Mouse (Mus musculus): Measurements from ENCODE around the gene Sptan1.
A peak's percentile ranks its signal among the peaks of the same experiment; 100 is the strongest.

The Sptan1 gene

DNA sequence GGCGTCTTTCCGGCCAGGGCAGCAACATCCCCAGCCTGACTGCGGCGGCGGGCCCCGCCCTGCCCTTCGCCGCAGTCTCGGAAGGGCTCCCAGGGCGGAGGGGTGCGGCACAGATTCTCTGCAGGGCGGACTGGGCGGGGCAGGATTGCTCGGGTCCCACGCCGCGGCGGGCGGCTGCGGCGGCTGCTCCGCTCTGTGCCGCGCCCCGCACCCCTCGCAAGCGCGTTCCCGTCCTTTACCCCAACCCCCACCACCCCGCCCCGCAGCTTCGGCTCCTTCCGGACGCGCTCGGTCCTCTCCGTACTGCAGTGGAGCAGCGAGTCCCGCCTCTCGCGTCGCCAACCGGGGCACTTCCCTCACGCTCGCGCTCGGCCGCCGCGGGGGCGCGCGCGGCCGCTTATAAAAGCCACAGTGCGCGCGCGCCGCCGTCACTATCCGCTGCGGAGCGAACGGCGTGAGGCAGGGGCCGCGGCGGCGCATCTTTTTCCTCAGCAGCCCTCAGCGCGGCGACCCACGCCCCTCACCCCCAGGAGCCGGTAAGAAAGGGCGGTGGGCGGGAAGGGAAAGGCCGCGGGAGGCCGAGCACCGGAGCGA lies at the start of gene Sptan1:
Gene Sptan1, plus strand, starts transcription at position 311 of the 594 bp plus-strand sequence.
- peak; percentile 81 to 94 for DNase-seq (ENCODE audit: low spot score in 2 of 2)

DNA sequence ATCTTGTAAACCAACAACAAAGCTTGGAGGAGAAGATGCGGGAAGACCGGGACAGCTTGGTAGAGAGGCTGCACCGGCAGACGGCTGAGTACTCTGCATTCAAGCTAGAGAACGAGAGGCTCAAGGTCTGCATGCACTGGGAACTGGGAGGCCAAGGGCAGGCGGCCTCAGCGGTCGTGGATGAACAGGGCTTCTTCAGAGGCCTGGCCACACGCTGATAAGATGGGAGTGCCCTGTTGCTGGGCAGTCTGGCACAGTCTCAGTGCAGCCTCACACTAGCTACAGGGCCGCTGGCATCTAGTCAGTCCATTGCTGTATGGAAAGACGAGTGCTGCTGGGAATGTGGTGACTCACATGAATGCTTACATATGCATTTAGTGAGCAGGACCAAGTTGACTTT lies 47.7 kb upstream of the Sptan1 start:
- no peak for DNase-seq (ENCODE audit: low spot score in 2 of 2)

DNA sequence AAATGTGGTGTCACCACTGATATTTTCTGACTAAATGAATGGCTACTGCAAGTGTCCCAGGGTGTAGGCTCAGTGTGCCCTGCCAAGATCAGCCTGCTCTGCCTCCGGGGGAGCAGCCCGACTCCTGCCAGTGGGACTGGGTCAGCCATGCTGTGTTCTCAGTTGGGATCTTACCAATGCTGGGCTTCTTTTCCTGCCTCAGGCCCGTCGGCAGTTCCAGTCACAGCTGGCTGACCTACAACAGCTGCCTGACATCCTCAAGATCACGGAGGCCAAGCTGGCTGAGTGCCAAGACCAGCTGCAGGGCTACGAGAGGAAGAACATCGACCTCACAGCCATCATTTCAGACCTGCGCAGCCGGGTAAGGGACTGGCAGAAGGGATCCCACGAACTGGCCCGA lies 43.3 kb upstream of the Sptan1 start:
- peak in 1 of 2 experiments; percentile 15 for DNase-seq (ENCODE audit: low spot score in 2 of 2)

DNA sequence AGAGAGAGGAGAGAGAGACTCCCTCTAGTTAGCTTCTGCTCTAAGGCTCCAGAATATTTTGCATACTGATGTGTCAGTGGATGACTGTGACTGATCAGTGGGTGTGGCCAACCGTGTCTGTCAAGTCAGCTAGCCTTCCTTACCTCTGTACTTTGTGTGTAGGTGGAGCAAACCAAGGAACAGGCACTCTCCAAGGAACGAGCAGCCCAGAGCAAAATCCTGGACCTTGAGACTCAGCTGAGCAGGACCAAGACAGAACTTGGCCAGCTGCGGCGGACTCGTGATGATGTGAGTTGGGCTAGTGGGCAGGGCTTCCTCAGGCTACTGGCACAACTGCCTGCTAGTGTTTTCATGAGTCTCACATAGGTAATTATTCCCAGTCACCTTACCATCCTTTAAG lies 38.8 kb upstream of the Sptan1 start:
- no peak for DNase-seq (ENCODE audit: low spot score in 2 of 2)

DNA sequence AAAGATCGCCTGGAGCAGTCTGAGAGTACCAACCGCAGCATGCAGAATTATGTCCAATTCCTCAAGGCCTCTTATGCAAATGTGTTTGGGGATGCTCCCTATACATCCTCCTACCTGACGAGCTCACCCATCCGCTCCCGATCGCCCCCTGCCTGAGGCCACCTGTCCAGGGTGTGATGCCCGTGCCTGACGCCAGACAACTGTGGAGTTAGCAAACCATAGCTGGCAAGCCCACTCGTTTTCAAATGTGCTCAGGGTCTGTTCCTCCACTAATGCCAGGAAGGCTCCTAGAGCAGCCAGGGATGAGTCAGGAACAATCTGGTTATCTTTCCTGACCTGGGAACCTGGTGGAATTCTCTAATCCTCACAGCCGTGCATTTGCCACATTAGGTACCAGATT lies 34.9 kb upstream of the Sptan1 start:
- DNase-seq (ENCODE audit: low spot score in 2 of 2): no peak

- DNase-seq (ENCODE audit: low spot score in 2 of 2): no peak
Observed at GRCm38 (mm10) chr2:29931194-29931593, 34.2 kb upstream of the Sptan1 start.

- peak; percentile 86 to 96 for DNase-seq (ENCODE audit: low spot score in 2 of 2)
Observed at GRCm38 (mm10) chr2:29934906-29935599, 30.3 kb upstream of the Sptan1 start, which contains the start of gene Gle1. Gene Gle1, plus strand, starts transcription at chr2:29935426.

DNA sequence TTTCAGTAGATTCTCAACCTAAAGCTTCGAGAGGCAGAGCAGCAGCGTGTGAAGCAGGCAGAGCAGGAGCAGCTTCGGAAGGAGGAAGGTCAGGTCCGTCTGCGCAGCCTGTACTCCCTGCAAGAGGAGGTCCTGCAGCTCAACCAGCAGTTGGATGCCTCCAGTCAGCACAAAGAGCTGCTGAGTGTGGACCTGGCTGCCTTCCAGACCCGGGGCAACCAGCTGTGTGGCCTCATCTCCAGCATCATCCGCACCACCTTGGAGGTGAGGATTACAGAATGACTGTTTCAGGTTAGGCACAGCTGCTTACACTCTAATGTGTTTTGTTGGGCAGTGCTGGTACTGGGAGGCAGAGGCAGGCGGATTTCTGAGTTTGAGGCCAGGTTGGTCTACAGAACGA lies 25.3 kb upstream of the Sptan1 start:
- DNase-seq (ENCODE audit: low spot score in 2 of 2): no peak

DNA sequence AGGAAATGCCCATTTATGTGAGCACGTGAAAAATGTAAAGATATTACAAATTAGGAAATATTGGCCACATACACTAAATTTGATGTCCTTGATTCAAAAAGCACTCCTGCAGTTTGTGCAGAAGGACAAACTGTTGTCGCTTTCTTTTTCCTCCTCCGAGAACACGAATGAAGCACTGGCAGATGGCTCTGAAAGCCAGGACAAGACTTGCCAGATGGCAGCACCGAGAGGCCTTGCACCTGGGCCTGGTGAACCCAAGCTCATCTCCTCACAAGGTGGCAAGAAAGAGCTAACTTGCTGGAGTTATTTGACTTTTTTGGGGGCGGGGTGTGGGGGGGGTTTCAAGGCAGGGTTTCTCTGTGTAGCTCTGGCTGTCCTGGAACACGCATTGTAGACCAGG lies 24.5 kb upstream of the Sptan1 start:
- no peak for DNase-seq (ENCODE audit: low spot score in 2 of 2)

DNA sequence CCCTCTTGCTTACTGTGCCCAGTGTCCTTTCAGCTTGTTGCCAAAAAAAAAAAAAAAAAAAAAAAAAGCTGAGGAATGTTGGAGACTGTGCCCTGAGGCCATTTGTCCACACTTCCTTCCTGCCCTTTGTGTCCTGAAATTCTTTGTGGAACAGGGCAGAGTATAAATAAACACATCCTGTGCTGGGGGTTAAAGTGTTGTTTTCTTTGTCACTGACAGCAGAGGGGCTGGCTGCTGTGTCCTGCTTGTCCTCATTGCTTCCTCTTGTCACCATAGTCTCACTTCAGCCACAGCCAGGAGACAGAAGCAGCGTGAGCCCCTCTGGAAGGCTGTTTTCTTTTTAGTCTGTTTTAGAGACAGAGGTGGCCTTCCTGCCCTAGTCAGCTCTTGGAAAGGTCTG lies 20.6 kb upstream of the Sptan1 start:
- DNase-seq (ENCODE audit: low spot score in 2 of 2): no peak

DNA sequence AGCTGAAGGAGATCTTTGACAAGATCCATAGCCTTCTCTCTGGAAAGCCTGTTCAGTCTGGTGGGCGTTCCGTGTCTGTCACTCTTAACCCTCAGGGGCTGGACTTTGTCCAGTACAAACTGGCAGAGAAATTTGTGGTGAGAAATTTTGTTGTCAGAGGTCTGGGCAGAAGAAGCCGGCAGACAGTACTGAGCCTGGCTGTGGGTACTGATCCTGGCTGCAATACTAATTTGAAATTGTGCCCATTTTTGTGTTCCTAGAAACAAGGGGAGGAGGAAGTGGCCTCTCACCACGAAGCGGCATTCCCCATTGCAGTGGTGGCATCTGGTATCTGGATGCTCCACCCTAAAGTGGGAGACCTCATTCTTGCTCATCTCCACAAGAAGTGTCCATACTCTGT lies 16.5 kb upstream of the Sptan1 start:
- DNase-seq (ENCODE audit: low spot score in 2 of 2): no peak

DNA sequence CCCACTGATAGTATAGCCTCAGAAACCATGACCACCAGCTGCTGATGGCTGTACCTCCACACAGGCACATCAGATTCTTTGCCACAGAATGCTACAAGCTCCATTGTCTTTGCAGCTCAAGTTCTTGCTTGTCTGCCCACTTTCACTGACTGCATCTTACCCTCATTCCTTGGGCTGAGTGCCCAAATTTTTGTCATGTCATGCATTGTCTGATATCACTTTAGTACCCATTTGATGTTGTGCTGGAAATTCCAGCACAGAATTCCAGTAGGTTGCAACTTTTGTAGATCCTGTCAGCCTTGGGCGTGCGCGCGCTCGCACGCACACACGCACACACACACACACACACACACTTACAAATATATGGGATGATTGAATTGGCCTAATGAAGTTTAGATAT lies 4.1 kb upstream of the Sptan1 start:
- no peak for DNase-seq (ENCODE audit: low spot score in 2 of 2)

- DNase-seq (ENCODE audit: low spot score in 2 of 2): peak in 1 of 2 experiments; percentile 49
Observed at GRCm38 (mm10) chr2:29964354-29965249, 758 bp upstream of the Sptan1 start.

DNA sequence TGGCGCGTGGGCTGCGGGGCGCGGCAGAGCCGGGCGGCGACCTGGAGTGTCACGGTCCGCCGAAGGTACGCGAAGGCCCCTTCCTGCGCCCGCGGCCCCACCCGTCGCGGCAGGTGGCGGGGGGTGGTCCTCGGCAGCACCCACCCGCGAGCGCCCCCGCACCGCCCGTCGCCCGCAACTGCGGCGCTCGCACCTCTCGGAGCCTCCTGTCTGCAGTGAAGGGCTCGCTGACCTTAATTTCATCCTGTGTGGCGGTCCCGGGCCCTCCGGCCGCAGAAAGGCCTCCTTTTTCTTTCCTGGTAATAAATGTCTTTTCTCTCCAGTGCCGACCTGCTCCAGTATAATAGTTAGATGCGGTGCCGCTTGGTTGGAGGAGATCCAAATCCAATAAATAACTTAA lies 546 bp downstream of the Sptan1 start:
- DNase-seq (ENCODE audit: low spot score in 2 of 2): peak in 1 of 2 experiments; percentile 52

- DNase-seq (ENCODE audit: low spot score in 2 of 2): no peak
Observed at GRCm38 (mm10) chr2:29966826-29967225, 1.5 kb downstream of the Sptan1 start.

DNA sequence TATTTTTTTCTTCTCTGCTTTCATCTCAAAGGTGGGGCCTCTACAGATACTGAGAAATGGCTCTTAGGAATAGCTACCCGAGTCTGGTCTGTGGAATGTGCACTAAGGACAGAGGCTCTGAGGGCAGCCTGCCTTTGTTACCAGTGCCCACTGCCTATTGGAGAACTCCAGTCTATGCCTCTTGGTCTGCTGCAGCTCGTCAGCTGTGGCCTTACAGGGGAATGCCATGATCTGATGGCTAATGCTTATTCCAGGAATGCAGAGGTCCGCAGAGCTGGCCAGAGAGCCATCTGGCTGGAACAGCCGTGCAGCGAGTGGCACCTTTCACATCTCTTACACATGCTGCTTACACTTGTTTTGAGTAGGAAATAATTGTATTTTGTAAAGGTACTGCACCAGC lies 2.4 kb downstream of the Sptan1 start:
- no peak for DNase-seq (ENCODE audit: low spot score in 2 of 2)

DNA sequence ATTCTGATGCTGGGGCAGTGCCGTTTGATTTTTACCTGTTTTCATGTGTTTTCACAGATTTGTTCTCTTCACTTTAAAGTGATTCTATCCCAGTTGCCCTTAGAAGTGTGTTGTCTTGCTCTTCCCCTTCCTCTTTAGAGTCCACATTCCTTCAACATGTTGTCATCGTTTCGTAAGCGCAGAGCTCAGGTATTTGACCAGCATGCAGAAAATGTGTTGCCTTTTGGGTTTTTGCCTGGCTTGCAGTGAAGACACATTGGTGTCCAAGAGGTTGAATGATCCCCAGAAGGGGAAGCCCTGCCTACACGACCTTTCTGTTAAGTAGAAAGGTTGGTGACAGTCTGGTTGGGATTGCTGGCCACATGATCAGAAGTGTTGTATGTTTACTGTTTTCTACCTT lies 3.3 kb downstream of the Sptan1 start:
- no peak for DNase-seq (ENCODE audit: low spot score in 2 of 2)

GRCm38 (mm10) chr2:29971838-29972635 lies 6.7 kb downstream of the Sptan1 start:
- peak in 1 of 2 experiments; percentile 62 for DNase-seq (ENCODE audit: low spot score in 2 of 2)

DNA sequence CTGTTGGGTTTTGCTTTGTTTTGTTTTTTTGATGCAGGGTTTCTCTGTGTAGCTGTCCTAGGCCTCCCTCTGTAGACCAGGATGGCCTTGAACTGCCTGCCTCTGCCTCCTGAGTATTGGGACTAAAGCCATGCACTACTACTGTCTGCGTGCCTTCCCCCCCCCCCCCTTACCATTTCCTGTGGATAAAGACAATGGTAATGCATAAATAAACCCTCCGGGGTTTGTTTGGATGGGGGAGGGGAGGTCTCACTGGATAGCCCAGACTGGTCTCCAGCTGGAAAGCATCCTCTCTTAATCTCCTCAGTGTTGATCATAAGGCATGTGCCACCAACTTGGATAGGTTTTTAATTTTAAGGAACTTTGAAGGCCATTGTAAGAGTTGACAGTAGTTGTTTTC lies 8.2 kb downstream of the Sptan1 start:
- DNase-seq (ENCODE audit: low spot score in 2 of 2): no peak

DNA sequence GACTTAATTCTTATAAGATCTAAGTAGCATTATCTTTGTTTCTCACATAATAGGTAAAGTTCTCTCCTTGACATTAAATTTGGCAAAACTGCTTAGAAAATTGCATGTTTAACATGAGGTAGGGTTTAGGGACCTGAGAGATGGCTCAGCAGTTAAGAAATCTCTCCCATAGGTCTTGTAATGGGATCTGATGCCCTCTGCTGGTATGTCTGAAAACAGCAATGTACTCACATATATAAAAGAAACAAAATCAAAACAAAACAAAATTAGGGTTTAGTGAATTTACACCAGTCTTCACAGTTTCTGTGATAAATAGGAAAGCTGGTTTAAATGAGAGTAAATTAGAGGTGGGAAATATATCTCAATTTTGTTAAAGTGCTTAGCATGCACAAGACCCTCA lies 11.9 kb downstream of the Sptan1 start:
- DNase-seq (ENCODE audit: low spot score in 2 of 2): peak in 1 of 2 experiments; percentile 53

DNA sequence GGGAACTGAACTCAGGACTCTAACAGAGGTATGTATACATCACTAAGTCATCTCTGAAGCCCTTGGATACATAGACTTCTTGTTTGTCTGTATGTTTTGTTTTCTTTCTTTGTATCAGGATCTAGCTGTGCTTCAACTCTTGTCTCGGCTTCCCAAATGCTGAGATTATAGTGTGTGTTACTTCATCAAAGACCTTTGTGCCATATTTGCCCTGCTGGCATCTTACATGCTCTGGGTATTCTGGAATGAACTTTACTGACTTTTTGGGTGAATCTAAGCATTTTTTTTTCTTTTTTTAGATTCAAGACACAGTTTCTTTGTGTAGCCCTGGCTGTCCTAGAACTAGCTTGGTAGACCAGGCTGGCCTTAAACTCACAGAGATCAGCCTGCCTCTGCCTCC lies 15.3 kb downstream of the Sptan1 start:
- no peak for DNase-seq (ENCODE audit: low spot score in 2 of 2)

DNA sequence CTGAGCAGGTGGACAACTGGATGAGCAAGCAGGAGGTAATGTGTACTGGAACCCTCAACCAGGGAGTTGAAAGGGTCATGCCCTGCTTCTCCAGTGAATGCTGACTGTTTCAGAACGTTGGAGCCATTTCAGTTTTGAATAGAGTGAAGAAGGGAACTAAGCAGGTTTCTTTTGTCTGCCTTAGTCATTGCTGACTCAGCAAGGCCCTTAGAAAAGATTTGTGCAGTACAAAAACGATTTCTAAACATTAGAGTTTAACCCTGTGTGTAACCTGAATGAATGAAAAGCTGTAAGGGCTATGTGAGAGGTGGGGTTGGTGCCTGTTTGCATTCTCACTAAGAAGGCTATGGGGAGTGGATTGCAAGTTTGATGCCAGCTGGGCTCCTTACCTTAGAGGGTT lies 26.6 kb downstream of the Sptan1 start:
- no peak for DNase-seq (ENCODE audit: low spot score in 2 of 2)
